Mouse (Mus musculus): ENCODE results near the gene Fam107b. TPM values are rescaled to one million over a fixed set of nuclear protein-coding genes. Genes with fewer than 3 reads are reported as not detected.
"Not testable (repeated sequence)": the region's sequence is repeated elsewhere in the genome, so short reads cannot be mapped to it uniquely, and the experiment has no call there.

Gene Fam107b
- polyA plus RNA-seq, 1 experiment from 2014 or later, result 44.7 TPM

DNA sequence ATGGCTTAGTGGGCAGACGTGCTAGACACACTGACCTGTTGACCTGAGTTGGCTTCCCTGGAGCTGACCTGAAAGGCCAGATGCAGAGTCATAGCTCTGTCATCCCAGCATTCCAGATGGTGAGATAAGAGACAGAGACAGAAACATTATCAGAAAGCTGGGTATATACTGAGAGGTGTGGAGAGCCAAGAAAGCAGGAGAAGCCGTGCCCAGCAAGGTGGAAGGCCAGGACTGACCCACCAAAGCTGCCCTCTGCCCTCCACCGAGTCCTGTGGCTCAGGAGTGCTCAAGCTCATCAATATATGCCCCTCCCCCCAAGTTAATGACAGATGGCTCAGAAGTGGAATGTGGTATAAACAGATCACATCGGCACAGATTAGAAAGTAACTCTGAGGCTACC, 112.4 kb downstream of the Fam107b start:
- Histone ChIP-seq H3K27me3 (replicated peaks) (no peaks in the 10 kb centered on the region), H3K4me1 (replicated peaks) (no peaks in the 10 kb centered on the region), H3K9ac (no peak overlapping the region), H3K4me3 (replicated peaks) (no peak overlapping the region), H3K27ac (no peak overlapping the region), H3K4me2 (replicated peaks) (no peak overlapping the region), H3K9me3 (no peaks in the 10 kb centered on the region), H3K36me3 (no peaks in the 10 kb centered on the region)
- no peak for ATAC-seq
- 40% methylated on average over 4 of the region's 4 CpGs for WGBS

DNA sequence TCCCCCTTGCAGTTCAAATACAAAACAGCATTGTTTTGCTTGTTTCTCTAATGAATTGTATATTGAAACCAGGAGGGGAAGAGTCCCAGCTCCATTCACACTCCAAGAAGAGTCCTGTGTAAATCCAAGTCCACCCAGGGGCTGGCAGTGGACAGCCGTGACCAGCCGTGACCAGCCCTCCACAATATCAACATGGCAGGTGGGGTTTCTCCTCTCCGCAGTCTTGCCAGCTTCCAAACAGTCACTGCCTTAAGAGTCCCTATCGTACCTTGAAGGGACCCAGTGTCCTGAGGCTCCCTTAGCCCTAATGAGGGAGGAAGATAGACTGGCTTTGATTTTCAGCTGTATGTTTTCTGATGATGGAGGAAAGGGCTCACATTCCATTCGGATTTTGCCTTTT, 113.1 kb downstream of the Fam107b start:
- H3K9ac ChIP-seq, result no peak overlapping the region
- H3K36me3 ChIP-seq, result no peaks in the 10 kb centered on the region
- H3K27ac ChIP-seq, result no peak overlapping the region
- no peak for ATAC-seq
- no peaks in the 10 kb centered on the region for H3K27me3 ChIP-seq (replicated peaks)
- no peaks in the 10 kb centered on the region for H3K4me1 ChIP-seq (replicated peaks)
- 67% methylated on average over 5 of the region's 5 CpGs for WGBS
- H3K9me3 ChIP-seq, result no peaks in the 10 kb centered on the region
- H3K4me3 ChIP-seq (replicated peaks), result no peak overlapping the region
- H3K4me2 ChIP-seq (replicated peaks), result no peak overlapping the region

DNA sequence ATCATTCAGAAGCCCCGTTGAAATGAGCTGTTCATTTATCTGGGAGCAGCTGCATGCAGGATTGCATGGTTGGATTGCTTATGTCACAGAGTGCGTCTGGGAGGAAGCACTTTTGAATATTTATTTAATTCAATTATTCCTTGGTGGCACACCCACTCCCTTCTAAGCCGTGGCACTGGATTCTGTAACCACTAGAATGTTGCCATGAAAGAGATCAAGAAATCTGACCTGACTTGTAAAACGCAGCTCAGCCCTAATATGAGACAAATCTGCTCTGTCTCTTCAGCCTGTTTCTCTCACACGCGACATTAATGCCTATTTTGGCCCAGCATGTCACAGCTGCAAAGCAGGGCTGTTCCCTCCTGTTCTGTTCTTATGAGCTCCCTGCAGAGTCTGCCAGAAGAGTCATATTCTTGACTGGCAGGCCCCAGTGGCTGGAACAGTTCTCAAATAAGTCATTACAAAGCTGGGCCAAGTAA, 113.5 kb downstream of the Fam107b start:
- Histone ChIP-seq H3K27me3 (replicated peaks) (no peaks in the 10 kb centered on the region), H3K27ac (no peak overlapping the region), H3K36me3 (no peaks in the 10 kb centered on the region), H3K4me2 (replicated peaks) (no peak overlapping the region), H3K9ac (no peak overlapping the region), H3K4me1 (replicated peaks) (no peaks in the 10 kb centered on the region), H3K4me3 (replicated peaks) (no peak overlapping the region), H3K9me3 (no peaks in the 10 kb centered on the region)
- ATAC-seq, result no peak
- 38% methylated on average over 6 of the region's 6 CpGs for WGBS

DNA sequence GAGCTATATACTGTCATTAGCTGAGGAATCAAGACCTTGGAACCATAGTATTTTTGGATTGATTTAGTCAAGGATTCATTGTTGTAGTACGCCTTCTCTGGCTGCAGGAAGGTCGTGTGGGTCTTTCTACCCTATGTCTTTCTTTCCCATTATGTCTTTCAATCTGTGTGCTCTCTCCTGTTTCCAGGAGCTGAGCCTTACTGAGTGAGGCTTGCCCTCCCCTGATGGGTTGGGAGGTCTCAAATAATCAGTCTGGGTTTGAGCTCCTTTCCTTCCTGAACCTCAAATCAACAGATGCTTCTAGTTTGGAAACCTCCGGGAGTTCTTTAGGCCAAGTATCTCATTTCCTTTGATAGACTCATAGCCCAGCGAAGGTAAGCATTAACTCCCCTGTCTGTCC, 119.9 kb downstream of the Fam107b start:
- H3K27me3 ChIP-seq (replicated peaks), result no peaks in the 10 kb centered on the region
- ATAC-seq, result no peak
- no peaks in the 10 kb centered on the region for H3K36me3 ChIP-seq
- H3K4me2 ChIP-seq (replicated peaks), result no peak overlapping the region
- no peaks in the 10 kb centered on the region for H3K9me3 ChIP-seq
- no peaks in the 10 kb centered on the region for H3K4me1 ChIP-seq (replicated peaks)
- WGBS, result 82% methylated on average over 4 of the region's 4 CpGs
- H3K4me3 ChIP-seq (replicated peaks), result no peak overlapping the region
- H3K9ac ChIP-seq, result no peak overlapping the region
- H3K27ac ChIP-seq, result no peak overlapping the region

DNA sequence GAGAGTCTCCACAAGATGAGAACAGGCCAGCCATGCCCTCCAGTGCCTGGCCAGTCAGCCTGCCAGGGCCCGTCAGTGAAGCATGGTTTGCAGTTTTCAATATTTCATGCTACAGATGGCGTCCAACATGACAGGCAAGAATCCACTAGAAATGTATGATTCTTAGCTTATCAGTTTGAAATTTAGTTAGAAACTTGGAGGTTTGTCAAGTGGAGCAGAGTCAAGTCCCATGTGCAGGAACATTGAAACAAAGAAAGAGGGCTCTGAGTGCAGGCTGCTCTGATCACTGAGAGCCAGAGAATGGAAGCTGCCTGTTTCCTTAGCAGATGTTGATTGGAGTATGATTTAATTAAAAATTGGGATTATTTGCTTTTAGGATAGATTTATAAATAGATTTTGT, 122.5 kb downstream of the Fam107b start:
- no peaks in the 10 kb centered on the region for H3K9me3 ChIP-seq
- H3K9ac ChIP-seq, result no peak overlapping the region
- no peak for ATAC-seq
- H3K4me3 ChIP-seq (replicated peaks), result no peak overlapping the region
- H3K36me3 ChIP-seq, result no peaks in the 10 kb centered on the region
- WGBS, result 87% methylated on average over 2 of the region's 2 CpGs
- no peak overlapping the region for H3K4me2 ChIP-seq (replicated peaks)
- no peaks in the 10 kb centered on the region for H3K27me3 ChIP-seq (replicated peaks)
- no peaks in the 10 kb centered on the region for H3K4me1 ChIP-seq (replicated peaks)
- no peak overlapping the region for H3K27ac ChIP-seq

DNA sequence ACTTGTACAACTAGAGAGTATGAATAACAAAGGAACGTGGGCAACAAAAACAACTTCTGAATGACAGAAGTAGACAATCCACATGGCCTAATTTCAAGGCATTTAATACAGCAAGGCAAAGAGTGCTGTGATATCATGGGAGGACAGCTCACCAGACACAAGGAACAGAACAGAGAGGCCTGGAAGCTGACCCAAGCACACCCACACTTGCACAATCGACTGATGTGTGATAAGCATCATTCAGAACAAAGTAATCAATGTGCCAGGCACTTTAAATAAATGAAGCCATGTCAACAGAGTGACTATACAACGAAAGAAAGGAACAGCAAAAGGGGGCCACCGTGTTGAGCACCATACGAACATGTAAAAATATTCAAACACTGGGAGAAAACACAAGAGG, 125.6 kb downstream of the Fam107b start:
- no peak overlapping the region for H3K4me2 ChIP-seq (replicated peaks)
- H3K27me3 ChIP-seq (replicated peaks), result no peaks in the 10 kb centered on the region
- no peak overlapping the region for H3K27ac ChIP-seq
- no peak for ATAC-seq
- no peak overlapping the region for H3K4me3 ChIP-seq (replicated peaks)
- no peaks in the 10 kb centered on the region for H3K9me3 ChIP-seq
- H3K36me3 ChIP-seq, result no peaks in the 10 kb centered on the region
- 77% methylated on average over 5 of the region's 5 CpGs for WGBS
- H3K9ac ChIP-seq, result no peak overlapping the region
- H3K4me1 ChIP-seq (replicated peaks), result no peaks in the 10 kb centered on the region

DNA sequence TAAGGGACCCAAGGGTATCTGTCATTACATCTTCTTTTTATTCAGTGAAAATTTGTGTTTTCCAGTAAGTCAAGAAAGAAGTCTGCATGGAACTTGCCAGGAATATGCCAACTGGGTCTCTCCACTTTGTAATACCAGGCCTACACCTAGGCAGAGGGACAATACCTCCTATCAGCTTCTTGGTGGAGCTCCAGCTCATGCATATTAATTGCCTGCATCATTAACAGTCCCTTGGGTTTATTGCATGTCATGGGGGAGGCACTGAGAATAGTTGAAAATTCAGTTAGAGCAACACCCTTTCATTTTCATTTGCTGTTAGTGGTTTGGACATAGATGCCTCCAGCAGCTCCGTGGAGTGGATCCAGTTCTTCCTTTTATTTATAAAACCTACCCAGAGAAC, 130.1 kb downstream of the Fam107b start:
- Histone ChIP-seq H3K4me3 (replicated peaks) (no peak overlapping the region), H3K4me1 (replicated peaks) (peaks cover 4% of the 10 kb centered on the region; the same call in 1 of the 2 replicates), H3K4me2 (replicated peaks) (no peak overlapping the region), H3K36me3 (no peaks in the 10 kb centered on the region), H3K9me3 (no peaks in the 10 kb centered on the region), H3K27me3 (replicated peaks) (no peaks in the 10 kb centered on the region), H3K9ac (no peak overlapping the region), H3K27ac (no peak overlapping the region)
- 56% methylated on average over 1 of the region's 1 CpGs for WGBS
- ATAC-seq, result no peak

DNA sequence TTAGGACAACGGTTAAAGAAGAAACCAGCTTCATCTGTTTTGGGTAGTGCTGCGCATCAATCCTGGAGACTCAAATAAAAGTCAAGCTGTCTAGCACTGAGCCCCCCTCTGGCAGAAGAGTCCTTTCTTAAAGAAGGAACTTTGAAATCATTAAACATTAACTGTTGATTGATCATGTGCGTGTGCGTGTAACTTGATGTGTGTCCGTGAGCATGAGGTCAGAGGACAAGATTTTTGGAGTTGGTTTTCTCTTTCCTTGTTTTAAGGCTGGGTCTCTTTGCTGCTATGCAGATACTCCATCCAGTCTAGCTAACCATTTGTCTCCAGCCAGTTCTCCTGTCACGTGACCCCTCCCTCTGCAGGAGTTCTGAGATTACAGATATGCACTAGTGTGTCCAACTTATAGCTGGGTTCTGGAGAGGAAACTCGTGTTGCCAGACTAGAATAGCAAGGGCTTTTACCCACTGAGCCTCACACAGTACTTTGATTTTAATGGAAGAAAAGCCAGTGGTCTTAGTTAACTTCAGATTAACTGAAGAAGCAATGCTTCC, 132.4 kb downstream of the Fam107b start:
- Histone ChIP-seq H3K36me3 (no peaks in the 10 kb centered on the region), H3K9me3 (no peaks in the 10 kb centered on the region), H3K9ac (no peak overlapping the region), H3K4me1 (replicated peaks) (peaks cover 4% of the 10 kb centered on the region; the same call in 1 of the 2 replicates), H3K27me3 (replicated peaks) (no peaks in the 10 kb centered on the region), H3K4me2 (replicated peaks) (no peak overlapping the region), H3K27ac (no peak overlapping the region), H3K4me3 (replicated peaks) (no peak overlapping the region)
- ATAC-seq, result no peak
- WGBS, result 74% methylated on average over 7 of the region's 7 CpGs

DNA sequence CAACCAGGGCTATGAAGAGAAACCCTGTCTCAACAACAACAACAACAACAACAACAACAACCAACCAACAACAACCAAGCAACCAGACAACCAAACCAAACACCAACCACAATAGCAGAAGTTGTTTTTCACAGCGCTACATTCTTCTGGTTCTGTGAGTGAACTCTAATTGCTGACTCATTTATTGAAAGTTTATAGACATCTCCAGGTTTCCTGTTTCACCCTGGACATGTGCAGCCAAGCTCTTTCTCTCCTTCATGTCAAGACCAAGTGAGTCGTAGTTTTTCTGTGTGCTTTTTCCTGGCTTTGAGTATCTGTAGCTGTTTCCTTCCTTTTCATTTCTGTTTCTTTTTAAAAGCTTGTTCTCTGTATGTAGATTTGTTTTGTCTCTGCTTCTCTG, 133.5 kb downstream of the Fam107b start:
- 0 out of 2 replicates have a peak, but pooled peaks have one; percentile 27 for ATAC-seq
- Histone ChIP-seq H3K4me3 (replicated peaks) (no peak overlapping the region), H3K9me3 (no peaks in the 10 kb centered on the region), H3K27ac (no peak overlapping the region), H3K27me3 (replicated peaks) (no peaks in the 10 kb centered on the region), H3K36me3 (no peaks in the 10 kb centered on the region), H3K4me1 (replicated peaks) (peaks cover 4% of the 10 kb centered on the region; the same call in 1 of the 2 replicates), H3K9ac (no peak overlapping the region), H3K4me2 (replicated peaks) (no peak overlapping the region)
- WGBS, result 74% methylated on average over 2 of the region's 2 CpGs

DNA sequence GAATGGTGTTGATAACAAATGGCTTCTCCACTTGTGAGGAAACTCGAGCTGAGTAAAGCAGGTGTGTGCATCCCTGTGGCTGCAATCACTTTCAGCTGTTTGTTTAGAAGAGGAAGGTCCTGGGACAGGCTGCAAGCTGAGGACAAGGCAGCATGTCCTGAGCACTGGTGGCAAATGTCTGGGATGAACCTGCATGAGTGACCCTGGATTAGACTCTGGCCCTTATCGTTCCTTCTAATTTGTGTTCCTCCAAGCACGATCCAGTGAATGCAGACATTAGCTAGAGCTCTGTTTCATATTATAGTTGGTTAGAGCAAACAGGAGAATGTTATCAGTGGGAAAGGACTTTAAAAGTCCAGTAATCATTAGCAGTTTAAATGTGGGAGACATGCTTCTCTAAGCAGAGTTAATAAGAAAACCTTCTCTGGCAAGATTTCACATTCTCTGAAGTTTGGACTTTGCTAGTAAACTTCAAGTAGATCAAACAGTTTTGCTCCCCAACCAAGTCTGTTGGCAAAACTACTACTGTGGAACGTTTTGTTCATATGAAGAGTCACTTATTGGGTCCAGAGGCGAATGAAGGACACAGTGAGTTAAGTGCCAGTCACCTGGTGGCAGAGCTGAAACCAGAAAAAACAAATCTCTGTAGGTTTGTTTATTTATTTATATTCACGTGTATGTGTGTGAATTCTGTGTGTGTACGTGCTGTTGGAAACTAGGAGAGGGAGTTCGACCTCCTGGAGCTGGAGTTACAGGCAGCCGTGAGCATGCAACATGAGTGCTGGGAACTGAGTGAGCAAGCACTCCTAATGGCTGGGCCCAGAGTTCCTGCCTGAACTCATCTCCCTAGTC, 134.2 kb downstream of the Fam107b start:
- Histone ChIP-seq H3K4me3 (replicated peaks) (no peak overlapping the region), H3K9ac (no peak overlapping the region), H3K9me3 (no peaks in the 10 kb centered on the region), H3K36me3 (no peaks in the 10 kb centered on the region), H3K4me1 (replicated peaks) (peaks cover 4% of the 10 kb centered on the region; the same call in 1 of the 2 replicates), H3K27me3 (replicated peaks) (no peaks in the 10 kb centered on the region), H3K27ac (0 out of 2 replicates have a peak overlapping the region, but pooled peaks have one; percentile 18), H3K4me2 (replicated peaks) (0 out of 2 replicates have a peak overlapping the region, but pooled peaks have one; percentile 4)
- WGBS, result 53% methylated on average over 9 of the region's 9 CpGs
- peak; percentile 55 for ATAC-seq

DNA sequence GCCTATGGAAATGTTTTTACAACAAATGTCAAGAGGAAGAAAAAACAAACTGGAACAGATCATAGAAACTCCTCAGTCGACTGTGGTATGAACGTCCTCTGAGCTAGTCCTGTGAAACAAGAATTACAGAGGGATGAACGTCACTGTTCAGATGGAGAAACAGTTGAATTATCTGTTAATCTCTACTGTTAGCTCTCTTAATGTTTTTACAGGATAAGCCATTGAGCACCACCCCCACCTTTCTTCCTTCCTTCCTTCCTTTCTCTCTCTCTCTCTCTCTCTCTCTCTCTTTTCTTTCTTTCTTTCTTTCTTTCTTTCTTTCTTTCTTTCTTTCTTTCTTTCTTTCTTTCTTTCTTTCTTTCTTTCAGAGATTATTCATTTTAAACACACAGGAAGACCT, 135.0 kb downstream of the Fam107b start:
- 46% methylated on average over 3 of the region's 3 CpGs for WGBS
- not testable (repeated sequence) for H3K27me3 ChIP-seq (replicated peaks); H3K9ac ChIP-seq; ATAC-seq; H3K4me2 ChIP-seq (replicated peaks); H3K4me3 ChIP-seq (replicated peaks); H3K9me3 ChIP-seq; H3K36me3 ChIP-seq; H3K4me1 ChIP-seq (replicated peaks); H3K27ac ChIP-seq

DNA sequence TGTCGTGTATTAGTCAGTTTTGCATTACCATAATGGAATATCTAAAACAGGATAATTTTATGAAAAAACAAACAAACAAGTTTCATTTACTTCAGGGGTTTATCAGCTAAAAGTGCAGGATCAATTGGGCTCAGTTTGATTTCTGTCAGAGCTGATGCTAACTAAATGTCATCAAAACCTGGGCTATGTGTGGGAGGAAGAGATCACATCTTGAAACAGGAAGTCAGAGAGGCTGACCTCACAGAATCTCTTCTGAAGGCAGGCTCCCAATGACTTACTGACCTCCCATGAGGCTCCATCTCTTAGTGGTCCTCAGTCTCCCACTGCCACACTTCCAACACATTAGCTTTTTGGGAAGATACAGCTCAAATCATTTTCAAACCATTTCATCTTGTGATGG, 136.9 kb downstream of the Fam107b start:
- Histone ChIP-seq H3K4me2 (replicated peaks) (no peak overlapping the region), H3K9ac (no peak overlapping the region), H3K9me3 (no peaks in the 10 kb centered on the region), H3K27ac (no peak overlapping the region), H3K27me3 (replicated peaks) (no peaks in the 10 kb centered on the region), H3K36me3 (no peaks in the 10 kb centered on the region), H3K4me1 (replicated peaks) (peaks cover 4% of the 10 kb centered on the region; the same call in 1 of the 2 replicates), H3K4me3 (replicated peaks) (no peak overlapping the region)
- ATAC-seq, result no peak
- 88% methylated on average over 1 of the region's 1 CpGs for WGBS

DNA sequence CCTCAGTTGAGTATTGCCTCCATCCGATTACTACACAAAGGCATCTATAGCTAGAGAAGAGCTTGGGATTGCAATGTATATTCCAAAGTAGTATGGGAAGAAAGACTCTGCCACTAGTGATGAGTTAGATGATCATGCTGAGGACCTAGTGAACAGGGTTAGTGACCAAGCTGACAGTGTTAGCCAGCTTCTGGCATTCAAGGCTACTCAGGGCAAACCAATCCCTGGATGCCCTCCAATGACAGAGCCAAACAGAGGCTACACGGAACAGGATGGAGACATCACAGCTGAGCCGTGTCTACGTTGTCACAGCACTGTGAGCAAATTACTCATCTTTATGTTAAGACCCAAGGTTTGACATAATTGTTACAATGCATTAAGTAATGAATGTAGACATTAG, 138.3 kb downstream of the Fam107b start:
- no peak for ATAC-seq
- H3K9me3 ChIP-seq, result no peaks in the 10 kb centered on the region
- H3K27me3 ChIP-seq (replicated peaks), result no peaks in the 10 kb centered on the region
- no peak overlapping the region for H3K27ac ChIP-seq
- no peaks in the 10 kb centered on the region for H3K36me3 ChIP-seq
- no peak overlapping the region for H3K4me2 ChIP-seq (replicated peaks)
- 86% methylated on average over 4 of the region's 4 CpGs for WGBS
- H3K4me3 ChIP-seq (replicated peaks), result no peak overlapping the region
- peaks cover 4% of the 10 kb centered on the region; the same call in 1 of the 2 replicates for H3K4me1 ChIP-seq (replicated peaks)
- no peak overlapping the region for H3K9ac ChIP-seq
